Comparison of ENCODE assay signal across 8 mouse cellular contexts in genomic region chr3:53863383-53864220, GRCm38 (mm10). TPM values are rescaled to one million over a fixed set of nuclear protein-coding genes. Genes with fewer than 3 reads are reported as not detected.
DNase-seq lines count a peak whose midpoint lies in the region; ATAC-seq lines count a peak whose summit lies in the region.

Gene Ufm1, minus strand, starts transcription at chr3:53863830.

- H3K27me3 ChIP-seq in heart, embryonic 10.5 days (ENCODE audit: insufficient read depth, poor library complexity, severe bottlenecking): no peaks in the 10 kb centered on the region
- no peaks in the 10 kb centered on the region for H3K27me3 ChIP-seq in kidney, embryonic 15.5 days

- peak; percentile 90 to 92 for DNase-seq in B cell, adult 2 months
- DNase-seq in brain, adult 2 months (ENCODE audit: low read depth, low spot score): peak; percentile 99
- peak; percentile 97 for DNase-seq in heart, embryonic 10.5 days (ENCODE audit: low spot score)
- DNase-seq in liver: peak; percentile 93
- peak; percentile 86 to 91 for DNase-seq in spleen, postnatal 4 days (ENCODE audit: low spot score in 2 of 2)

- H3K9ac ChIP-seq in kidney, embryonic 15.5 days: peak within 1 kb of the TSS; percentile 78

- H3K27ac ChIP-seq in heart, embryonic 10.5 days: peak within 1 kb of the TSS; percentile 94
- H3K27ac ChIP-seq in kidney, embryonic 15.5 days: peak within 1 kb of the TSS; percentile 65

- peak within 1 kb of the TSS; percentile 66 for H3K4me2 ChIP-seq in kidney, embryonic 15.5 days

- H3K4me1 ChIP-seq in heart, embryonic 10.5 days: peaks cover 5% of the 10 kb centered on the region; the same call in 1 of the 2 replicates
- peaks cover 10% of the 10 kb centered on the region for H3K4me1 ChIP-seq in kidney, embryonic 15.5 days

- peak; percentile 98 for ATAC-seq in erythroblast, adult 5-6 weeks (replicated peaks; ENCODE audit: low FRiP score, poor library complexity, severe bottlenecking)
- ATAC-seq in kidney, embryonic 15.5 days (replicated peaks; ENCODE audit: low FRiP score): peak; percentile 99
- peak; percentile 98 for ATAC-seq in monocyte, adult 5-6 weeks (replicated peaks; ENCODE audit: insufficient number of reproducible peaks, low FRiP score, low TSS enrichment, poor library complexity, severe bottlenecking)

- WGBS in heart, embryonic 10.5 days: under 1% methylated on average over 58 of the region's 58 CpGs
- under 1% methylated on average over 58 of the region's 58 CpGs for WGBS in kidney, embryonic 15.5 days

- peaks cover 32% of the 10 kb centered on the region for H3K36me3 ChIP-seq in heart, embryonic 10.5 days
- H3K36me3 ChIP-seq in kidney, embryonic 15.5 days: peaks cover 32% of the 10 kb centered on the region

- no peaks in the 10 kb centered on the region for H3K9me3 ChIP-seq in heart, embryonic 10.5 days
- H3K9me3 ChIP-seq in kidney, embryonic 15.5 days (replicated peaks): no peaks in the 10 kb centered on the region

- H3K4me3 ChIP-seq in heart, embryonic 10.5 days: peak within 1 kb of the TSS; percentile 91
- peak within 1 kb of the TSS; percentile 95 for H3K4me3 ChIP-seq in kidney, embryonic 15.5 days (replicated peaks)

RNA-seq across cellular contexts. Expression of gene Ufm1, which starts in this region (rescaled TPM):
- 7.3 and 42.3 TPM in 2 replicates for total RNA-seq in erythroblast, adult 5-6 weeks (2015; ENCODE audit: low replicate concordance)
- total RNA-seq in erythroblast, adult 5-6 weeks (2017; ENCODE audit: low replicate concordance): 4.3 and 16.0 TPM in 2 replicates
- polyA plus RNA-seq in heart, embryonic 10.5 days (2016; fragmentation: Nextera tagmentation; extraction: Ambion mirVana): 75.9 and 88.3 TPM in 2 replicates
- 103 and 114 TPM in 2 replicates for polyA plus RNA-seq in kidney, embryonic 15.5 days (2015; fragmentation: Nextera tagmentation; extraction: Ambion mirVana)
- 29.4 to 55.0 TPM (median 38.5 TPM) in 3 replicates for total RNA-seq in monocyte, adult 5-6 weeks (2017)

Comparison
In these comparisons a context has a peak if more than half of its experiments do, and no peak if none do; other contexts are left out.
1. Peak in every context shown above with its lines: DNase-seq, ATAC-seq, H3K4me3 ChIP-seq and H3K27ac ChIP-seq.